Mouse (Mus musculus) testis, postnatal 10 days (tissue): ENCODE measurements around the gene Sdhaf1.

Source experiments
- DNase-seq: peaks from one replicate; pipeline ENCODE4 v3.0.0; 2021; ENCODE audit warnings: low spot score

Gene Sdhaf1

DNA sequence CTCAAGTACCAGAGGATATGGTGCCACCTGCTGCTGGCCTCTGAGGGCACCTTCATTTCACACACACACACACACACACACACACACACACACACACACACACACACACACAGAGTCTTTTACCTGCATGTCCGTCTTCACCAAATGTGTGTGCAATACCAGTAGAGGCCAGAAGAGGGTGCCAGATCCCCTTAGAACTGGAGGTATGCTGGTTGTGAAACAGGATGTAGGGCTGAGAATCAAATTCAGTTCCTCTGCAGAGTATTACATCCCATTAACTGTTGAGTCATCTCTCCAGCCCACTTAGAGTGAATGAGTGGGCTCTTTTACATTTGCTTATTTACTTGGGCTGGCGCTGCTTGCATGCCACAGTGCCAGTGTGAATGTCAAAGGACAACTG is 1.7 kb upstream of the Sdhaf1 start:
- DNase-seq: peak; percentile 72

GRCm38 (mm10) chr7:30324300-30324944 is 727 bp upstream of the Sdhaf1 start:
- no peak for DNase-seq

DNA sequence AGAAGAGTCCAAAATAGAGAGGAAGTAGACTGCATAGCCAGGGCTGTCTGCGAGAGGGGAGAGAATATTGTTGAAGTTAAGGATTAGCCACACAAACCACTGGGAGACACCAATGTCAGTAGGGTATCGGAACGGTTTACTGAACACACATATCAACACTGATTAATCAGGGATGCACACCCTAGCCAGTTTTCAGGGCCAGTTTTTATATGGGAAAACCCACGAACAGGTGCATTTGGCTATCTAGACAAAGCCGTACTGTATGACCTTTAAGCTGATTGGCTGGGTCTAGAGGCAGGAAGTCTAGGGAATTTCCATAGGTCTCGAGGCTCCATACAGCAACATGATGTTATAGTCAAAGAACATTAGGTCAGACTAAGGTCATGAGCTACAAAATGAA is 830 bp downstream of the Sdhaf1 start:
- DNase-seq: no peak

- peak; percentile 98 for DNase-seq
Measured at GRCm38 (mm10) chr7:30322285-30322667, 1.4 kb downstream of the Sdhaf1 start.

DNA sequence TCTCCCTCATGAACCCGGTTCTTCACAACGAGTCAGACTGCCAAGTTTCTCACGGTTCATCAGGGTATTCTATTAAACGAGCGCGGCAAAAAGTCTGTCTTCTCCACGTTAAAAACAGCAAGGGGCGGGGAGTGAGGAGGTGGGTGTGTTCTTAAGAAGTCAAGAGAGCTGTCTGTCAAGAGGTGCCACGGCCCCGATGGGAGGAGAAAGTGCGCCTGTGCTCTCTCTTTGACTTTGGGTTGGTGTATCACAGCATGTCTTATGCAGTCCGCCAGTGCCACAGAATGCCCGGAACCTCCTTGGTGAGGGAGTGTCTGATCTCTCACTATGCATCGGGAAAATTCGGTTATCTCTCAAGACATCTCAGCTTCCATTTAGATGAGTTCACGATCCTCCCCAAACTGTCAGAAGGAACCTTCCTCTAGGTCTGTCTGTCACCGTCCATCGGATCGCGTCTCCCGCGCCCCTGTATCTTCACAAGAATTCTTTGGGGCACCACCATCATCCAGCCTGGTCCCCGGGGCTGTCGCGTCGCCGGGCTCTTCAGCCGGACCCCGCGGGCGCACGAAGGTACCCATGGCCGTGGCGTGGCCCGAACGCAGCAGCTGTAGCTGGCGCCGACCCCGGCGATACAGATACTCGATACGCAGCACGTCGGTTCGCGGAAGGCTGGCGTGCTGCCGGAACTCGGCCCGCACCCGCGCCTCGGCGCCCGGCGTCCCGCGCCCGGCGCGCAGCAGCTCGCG is 2.0 kb downstream of the Sdhaf1 start, which contains the start of gene E130208F15Rik:
E130208F15Rik (plus strand) TSS at position 202 of the 746 bp plus-strand sequence.
- peak; percentile 71 for DNase-seq

DNA sequence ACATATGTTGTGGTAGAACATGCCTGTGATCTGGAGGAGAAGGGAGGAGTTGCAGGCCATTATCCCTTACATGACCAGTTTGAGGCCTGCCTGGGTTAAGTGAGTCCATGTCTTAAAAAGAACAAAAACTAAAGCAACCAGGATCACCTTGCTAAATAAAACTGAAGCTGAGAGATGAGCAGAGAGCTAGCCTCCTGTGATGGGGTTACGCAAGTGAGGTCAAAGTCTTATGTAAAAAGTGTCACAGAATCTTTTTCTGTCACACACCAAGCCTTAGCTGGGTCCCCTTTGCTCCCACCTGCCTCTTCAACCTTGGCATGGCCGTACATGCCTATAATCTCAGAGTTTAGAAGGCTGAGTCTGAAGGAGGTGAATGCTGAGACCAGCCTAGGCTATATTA is 2.7 kb downstream of the Sdhaf1 start:
- no peak for DNase-seq

GRCm38 (mm10) chr7:30318142-30318541 is 5.6 kb downstream of the Sdhaf1 start:
- DNase-seq: no peak

DNA sequence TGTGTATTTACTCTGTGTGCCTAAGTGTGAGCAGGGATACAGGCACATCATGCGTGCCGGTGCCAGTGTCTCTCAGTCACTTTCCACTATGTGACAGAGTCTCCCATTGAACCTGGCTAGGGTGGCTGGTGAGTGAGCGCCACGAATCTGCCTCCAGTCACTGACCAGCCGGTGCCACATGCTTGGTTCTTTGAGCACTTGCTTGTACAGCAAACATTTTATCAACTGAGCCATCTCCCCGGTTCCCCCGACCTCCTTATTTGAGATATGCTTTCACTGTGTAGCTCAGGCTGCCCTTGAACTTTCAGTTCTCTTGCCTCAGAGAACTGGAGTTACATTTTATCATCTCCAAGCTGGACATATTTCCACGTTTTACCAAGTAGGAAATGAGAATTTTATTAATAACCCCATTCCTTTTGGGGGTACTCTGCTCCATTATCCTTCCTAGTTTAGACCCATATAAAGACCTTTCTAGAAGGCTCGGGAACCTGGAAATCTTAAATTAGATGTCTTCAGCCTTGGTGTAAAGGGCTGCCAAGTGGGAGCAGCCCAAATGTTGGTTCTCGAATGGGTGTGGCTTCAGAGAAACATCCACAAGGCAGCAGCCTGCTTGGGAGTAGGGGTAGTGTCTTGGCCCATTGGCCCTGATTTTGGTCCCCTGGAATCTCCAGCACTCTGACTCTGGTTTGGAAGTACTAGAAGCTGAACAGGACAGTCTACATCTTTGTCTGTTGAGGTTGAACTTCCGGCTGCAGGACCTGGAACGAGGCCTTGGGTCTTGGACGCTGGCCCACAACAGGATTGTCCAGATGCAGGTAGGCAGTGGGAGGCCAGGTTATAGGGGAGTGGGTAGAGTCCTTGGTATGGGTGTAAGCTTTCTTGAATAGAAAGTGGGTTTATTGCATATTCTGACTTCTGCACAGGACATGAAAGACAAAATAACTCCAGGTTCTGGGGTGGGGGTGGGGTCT is 7.9 kb downstream of the Sdhaf1 start:
- no peak for DNase-seq

GRCm38 (mm10) chr7:30314721-30315155 is 9.0 kb downstream of the Sdhaf1 start, which contains the start of gene Syne4:
Gene Syne4, plus strand, starts transcription at chr7:30314807.
- no peak for DNase-seq

DNA sequence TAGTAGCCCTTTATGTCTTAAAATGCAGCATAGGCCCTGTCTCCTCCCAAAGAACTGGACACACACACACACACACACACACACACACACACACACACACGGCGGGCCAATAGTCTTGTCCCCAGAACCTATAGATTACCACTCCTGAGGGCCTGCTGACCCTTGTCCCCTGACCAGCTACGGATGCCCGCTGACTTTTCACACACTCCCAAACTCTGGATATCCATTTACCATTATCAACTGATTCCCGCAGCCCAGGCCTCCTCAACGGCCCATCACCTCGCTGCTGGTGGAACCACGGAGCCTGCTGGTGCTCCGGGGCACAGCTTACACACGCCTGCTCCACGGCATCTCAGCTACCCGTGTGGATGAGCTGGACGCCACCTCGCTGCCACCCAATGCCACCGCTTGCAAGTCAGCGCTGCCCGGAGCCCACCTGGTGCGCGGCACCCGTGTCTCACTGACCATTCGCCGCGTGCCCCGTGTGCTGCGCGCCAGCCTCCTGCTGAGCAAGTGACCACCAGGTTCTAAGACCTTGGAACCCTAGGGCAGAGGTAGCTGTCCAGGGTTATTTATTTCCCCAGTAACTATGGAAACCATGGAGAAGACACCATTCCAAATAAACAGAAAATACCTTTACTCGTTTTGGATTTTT is 9.9 kb downstream of the Sdhaf1 start:
- DNase-seq: no peak

GRCm38 (mm10) chr7:30310136-30310535 is 13.6 kb downstream of the Sdhaf1 start:
- DNase-seq: no peak

- no peak for DNase-seq
Measured at GRCm38 (mm10) chr7:30309395-30310129, 14.1 kb downstream of the Sdhaf1 start.

- DNase-seq: peak; percentile 89
Measured at GRCm38 (mm10) chr7:30308076-30309005, 15.4 kb downstream of the Sdhaf1 start, which contains the start of gene Alkbh6. Gene Alkbh6, plus strand, starts transcription at chr7:30308717.

DNA sequence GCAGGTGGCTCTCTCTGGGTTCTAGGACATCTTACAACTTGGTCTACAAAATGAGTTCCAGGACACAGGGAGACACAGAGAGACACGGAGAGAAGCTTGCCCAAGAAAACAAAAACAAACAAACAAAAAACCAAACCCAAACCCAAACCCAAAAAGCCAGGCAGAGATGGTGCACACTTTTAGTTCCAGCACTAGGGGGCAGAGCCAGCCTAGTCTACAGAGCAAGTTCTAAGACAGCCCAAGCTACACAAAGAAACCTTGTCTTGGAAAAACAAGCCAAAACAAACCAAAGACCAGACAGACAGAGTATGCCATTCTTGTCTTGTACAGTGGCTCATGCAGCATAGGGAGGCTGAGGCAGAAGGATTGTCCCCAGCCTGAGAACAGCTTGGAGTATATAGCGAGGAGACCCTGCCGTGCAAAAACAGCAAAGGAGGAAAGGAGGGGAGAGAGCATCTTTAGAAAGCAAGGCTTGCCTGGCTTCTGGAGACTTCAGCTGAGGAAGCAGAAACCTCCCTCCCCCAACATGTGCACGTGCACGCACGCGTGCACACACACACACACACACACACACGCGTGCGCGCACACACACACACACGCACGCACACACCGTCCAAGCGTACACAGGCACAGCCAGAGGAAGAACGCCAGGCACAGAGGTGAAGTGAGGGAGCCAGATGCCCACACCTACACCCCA is 17.5 kb downstream of the Sdhaf1 start:
- no peak for DNase-seq

DNA sequence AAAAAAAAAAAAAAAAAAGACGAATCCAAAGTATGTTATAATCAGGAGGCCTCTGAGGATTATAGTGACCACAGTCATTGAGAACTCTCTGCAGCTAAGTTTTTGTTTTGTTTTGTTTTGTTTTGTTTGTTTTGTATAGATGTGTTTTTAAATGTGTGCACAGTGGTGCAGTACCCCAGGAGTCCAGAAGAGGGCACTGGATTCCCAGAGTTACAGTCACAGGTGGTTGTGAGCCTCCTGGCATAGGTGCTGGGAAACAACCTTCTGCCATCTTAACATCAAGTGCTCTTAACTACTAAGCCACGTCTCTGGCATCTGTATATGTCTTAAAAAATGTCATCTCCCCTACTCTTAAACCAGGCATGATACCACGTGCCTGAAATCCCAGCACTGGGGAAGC is 22.8 kb downstream of the Sdhaf1 start:
- no peak for DNase-seq

- no peak for DNase-seq
Measured at GRCm38 (mm10) chr7:30297266-30297665, 26.4 kb downstream of the Sdhaf1 start.

GRCm38 (mm10) chr7:30296816-30297215 is 26.9 kb downstream of the Sdhaf1 start:
- DNase-seq: no peak

DNA sequence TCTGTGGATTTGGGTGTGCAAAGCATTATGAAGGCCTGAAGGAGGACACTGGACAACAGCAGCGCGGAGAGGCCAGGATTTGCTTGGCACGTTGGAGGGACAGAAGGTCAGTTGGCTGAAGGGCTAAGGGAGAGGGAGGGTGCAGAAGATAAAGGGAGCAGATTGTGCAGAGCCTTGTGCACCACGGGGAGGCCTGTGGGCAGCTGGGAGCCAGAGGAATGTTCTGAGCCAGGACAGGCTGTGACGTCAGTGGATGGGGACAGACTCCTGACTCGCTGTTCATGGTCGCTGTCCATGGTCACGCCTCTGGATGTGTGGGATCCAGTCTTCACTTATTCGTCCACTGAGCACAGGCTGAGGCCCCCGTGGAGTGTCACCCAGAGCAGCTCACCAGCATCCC is 28.6 kb downstream of the Sdhaf1 start:
- DNase-seq: peak; percentile 78

GRCm38 (mm10) chr7:30294296-30294695 is 29.4 kb downstream of the Sdhaf1 start:
- DNase-seq: no peak
